Mouse (Mus musculus): ENCODE measurements around the gene Chn2.

DNA sequence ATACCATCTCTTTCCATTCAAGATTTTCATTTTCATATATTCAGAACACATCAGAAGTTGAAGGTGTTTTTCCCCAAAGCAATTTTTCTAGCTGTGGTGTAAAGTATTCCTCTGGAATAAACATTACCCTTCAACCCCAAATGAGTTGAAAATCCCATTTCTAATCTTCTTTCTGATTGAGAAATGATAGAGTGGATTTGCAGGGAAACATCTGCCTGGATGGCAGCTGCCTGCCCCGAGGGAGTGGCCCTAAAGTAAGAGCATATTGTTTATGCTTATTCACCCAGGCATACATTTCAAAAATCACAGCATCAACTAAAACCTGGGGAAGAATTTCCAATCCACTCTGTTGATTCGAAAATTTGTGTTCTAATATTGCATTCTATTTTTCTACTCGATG, 8.6 kb upstream of the Chn2 start:
- TF ChIP-seq CTCF (IDR thresholded peaks at IDR 0.05; ENCODE audit: insufficient read depth, low read length) (no peak), POLR2A (IDR thresholded peaks at IDR 0.05; ENCODE audit: borderline replicate concordance, extremely low read depth, low read depth, low read length) (no peak)

All from lung, adult 2 months (tissue).